Mouse (Mus musculus) B cell, adult 67 days (primary cell): ENCODE results near the gene Ldlr. TPM values are rescaled to one million over a fixed set of nuclear protein-coding genes. Genes with fewer than 3 reads are reported as not detected.

Experiments
- total RNA-seq, 2 experiments: library from RNA; stranded (reverse); gene quantifications; 4 replicates each; pipeline ENCODE4 v1.2.4; 2023

Ldlr gene
- 10 to 100 TPM; 16.8 to 17.6 TPM for total RNA-seq

DNA sequence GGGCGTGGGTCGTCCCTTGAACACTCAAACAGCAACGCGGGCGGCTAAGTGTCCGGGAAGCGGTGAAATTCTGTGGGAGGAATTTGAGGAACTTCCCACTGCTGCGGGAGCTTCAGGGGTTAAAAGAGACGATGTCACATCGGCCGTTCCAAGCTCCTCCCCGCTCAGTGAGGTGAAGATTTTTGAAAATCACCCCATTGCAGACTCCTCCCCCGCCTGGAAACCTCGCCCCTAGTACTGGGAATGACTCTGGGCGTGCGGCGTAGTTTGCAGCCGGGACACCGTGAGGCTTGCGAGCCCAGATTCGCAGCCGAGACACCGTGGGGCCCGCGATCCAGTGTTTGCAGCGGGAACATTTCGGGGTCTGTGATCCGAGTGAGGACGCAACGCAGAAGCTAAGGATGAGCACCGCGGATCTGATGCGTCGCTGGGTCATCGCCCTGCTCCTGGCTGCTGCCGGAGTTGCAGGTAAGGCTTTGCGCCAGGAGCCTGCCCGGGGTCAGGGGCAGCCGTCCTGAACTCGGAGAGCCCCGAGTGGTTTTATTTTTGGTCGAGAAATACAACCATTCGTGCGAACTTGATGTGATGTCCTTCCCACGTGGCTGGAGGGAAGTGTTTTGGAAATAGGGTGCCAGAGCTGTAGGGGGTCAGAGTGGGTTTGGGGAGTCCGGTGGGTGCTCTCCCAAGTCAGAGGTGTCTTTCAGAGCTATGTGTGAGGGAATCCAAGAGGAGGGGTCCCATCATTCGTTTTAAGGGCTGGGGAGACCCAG lies at the start of gene Ldlr:
TSS of gene Ldlr (plus strand) at position 107 of the 770 bp plus-strand sequence.

DNA sequence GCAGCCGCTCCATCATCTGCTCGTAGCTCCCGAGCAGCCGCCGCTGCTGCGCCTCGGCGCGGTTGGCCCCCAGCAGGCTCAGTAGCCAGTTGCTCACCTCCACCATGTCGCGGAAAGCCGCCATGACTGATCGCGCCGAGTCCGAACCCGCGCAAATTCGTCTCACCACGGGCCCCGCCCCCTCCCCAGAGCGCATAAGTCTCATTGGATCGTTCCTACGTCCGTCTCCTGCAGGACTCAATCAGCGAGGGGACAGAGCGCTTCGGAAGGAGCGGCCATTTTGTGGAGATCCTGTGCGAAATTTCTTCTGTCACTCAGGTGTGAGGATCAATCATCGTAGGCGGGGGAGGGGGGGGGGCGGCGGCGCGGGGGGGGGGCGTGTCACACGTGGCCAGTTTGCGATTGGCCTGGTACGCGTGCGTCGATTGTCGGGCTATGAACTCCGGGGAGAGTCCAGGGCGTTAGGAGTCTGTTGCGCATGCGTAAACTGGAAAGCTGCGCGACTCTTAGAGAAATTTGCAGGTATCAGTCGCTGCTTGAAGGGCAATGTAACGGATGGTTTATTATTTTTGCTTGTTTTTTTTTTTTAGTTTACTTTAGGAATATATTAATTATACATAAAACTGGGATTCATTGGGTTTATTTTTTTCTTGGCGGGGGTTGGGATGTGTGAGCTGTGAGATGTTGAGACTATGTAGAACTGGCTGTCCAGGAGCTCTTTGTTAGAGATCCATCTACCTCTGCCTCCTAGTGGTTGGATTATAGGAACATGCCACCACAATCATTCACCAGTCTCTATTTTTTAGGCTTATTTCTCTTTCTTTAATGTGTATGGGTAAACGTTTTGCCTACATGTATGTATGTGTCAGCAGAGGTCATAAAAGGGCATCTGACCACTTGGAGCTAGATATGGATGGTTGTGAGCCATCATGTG lies 37.1 kb downstream of the Ldlr start, which contains the start of gene Spc24:
TSS of gene Spc24 (minus strand) at position 149 of the 934 bp plus-strand sequence.

DNA sequence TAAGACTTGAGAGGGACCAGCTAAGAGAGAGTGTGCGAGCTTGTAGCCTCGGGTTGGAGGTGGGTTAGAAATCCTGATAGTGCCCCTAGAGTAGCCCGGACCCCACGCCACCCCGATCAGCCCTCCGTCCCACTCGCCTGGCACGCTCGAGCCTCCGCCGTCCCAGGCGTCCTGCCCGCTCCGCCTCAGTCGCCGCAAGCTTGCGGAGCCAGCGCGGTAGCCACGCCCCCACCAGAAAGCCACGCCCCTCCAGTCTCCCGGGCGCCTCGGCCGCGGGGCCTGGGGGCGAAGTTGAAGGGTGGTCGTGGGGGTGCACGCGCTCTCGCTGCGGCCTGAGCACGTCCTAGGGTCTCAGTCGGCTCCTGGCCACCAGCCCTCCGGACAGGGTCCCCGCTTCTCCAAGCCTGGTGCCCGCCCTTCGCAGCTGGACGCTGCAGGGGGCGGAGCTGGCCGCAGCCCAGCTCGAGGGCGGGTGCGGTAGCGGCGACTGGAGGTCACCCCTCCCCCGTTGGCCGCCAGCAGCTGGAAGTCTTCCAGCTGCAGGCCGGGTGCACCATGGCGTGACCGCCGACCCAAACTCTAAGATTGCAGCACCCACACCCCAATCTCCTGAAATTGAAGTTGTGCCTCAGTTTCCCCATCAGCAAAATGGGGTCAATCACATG lies 75.2 kb downstream of the Ldlr start, which contains the start of gene Kank2:
TSS of gene Kank2 (minus strand) at position 400 of the 665 bp plus-strand sequence.

Other genes starting within 250 kb of the Ldlr start
- 10 to 100 TPM; 11.4 to 11.5 TPM for gene Tmed1, start 213.2 kb upstream of the Ldlr start, total RNA-seq
- 100 to 1,000 TPM; 134 to 143 TPM for gene AB124611, start 197.3 kb upstream of the Ldlr start, total RNA-seq
- gene Carm1, start 176.6 kb upstream of the Ldlr start, total RNA-seq, result 10 to 100 TPM; 66.2 to 67.1 TPM
- gene Timm29, start 130.8 kb upstream of the Ldlr start, total RNA-seq, result 10 to 100 TPM; 37.3 to 37.9 TPM
- 10 to 100 TPM; 16.0 to 19.4 TPM for gene Yipf2, start 130.7 kb upstream of the Ldlr start, total RNA-seq
- 10 to 100 TPM; 98.7 to 99.6 TPM for gene Smarca4, start 107.3 kb upstream of the Ldlr start, total RNA-seq
- 1 to 10 TPM; 2.0 TPM for gene Spc24, start 36.8 kb downstream of the Ldlr start, total RNA-seq
- gene Kank2, start 75.3 kb downstream of the Ldlr start, total RNA-seq, result under 1 TPM in 1 of 2 experiments, not detected in 1; 0.12 TPM
- gene Angptl8, start 112.0 kb downstream of the Ldlr start, total RNA-seq, result not detected
- gene Dock6, start 129.2 kb downstream of the Ldlr start, total RNA-seq, result 10 to 100 TPM; 14.8 to 16.8 TPM
- gene Rab3d, start 194.7 kb downstream of the Ldlr start, total RNA-seq, result 1 to 10 TPM; 2.8 to 4.7 TPM
- gene Ccdc159, start 204.0 kb downstream of the Ldlr start, total RNA-seq, result not detected
- gene Tmem205, start 204.1 kb downstream of the Ldlr start, total RNA-seq, result under 1 TPM in 1 of 2 experiments, not detected in 1; 0.87 TPM
- gene Plppr2, start 213.6 kb downstream of the Ldlr start, total RNA-seq, result 1 to 10 TPM in 1 of 2 experiments, under 1 TPM in 1; 0.87 to 1.6 TPM
- gene Swsap1, start 232.3 kb downstream of the Ldlr start, total RNA-seq, result 10 to 100 TPM; 10.2 to 12.1 TPM
- under 1 TPM in 1 of 2 experiments, not detected in 1; 0.49 TPM for gene Epor, start 240.0 kb downstream of the Ldlr start, total RNA-seq